ENCODE assay signal across 22 mouse cellular contexts in genomic region chr12:112451826-112452225, GRCm38 (mm10). TPM values are rescaled to one million over a fixed set of nuclear protein-coding genes. Genes with fewer than 3 reads are reported as not detected.
DNase-seq lines count a peak whose midpoint lies in the region; ATAC-seq and TF ChIP-seq lines count a peak whose summit lies in the region.
"Had no signal": no experiment of that assay in that cellular context is flagged by ENCODE, and none has a peak within 500 bp of the region (broad histone marks: within the 10 kb centered on the region; RNA-seq: fewer than 3 reads in every experiment).

No protein-coding gene starts in this region.

- H3K9me3 ChIP-seq in hindbrain, embryonic 14.5 days (ENCODE audit: control insufficient read depth, low read length) = peaks cover 5% of the 10 kb centered on the region; the same call in 1 of the 2 replicates
- H3K9me3 ChIP-seq in hindbrain, embryonic 10.5 days = peaks cover 6% of the 10 kb centered on the region
- no peaks in the 10 kb centered on the region for H3K9me3 ChIP-seq in midbrain, embryonic 15.5 days
- no peaks in the 10 kb centered on the region for H3K9me3 ChIP-seq in midbrain, embryonic 11.5 days (ENCODE audit: control insufficient read depth, low read length)
- no peaks in the 10 kb centered on the region for H3K9me3 ChIP-seq in midbrain, postnatal 0 days (ENCODE audit: low read length)
- H3K9me3 ChIP-seq: embryonic facial prominence, embryonic 12.5 days had no signal

- no peak overlapping the region for H3K4me3 ChIP-seq in hindbrain, embryonic 14.5 days (replicated peaks; ENCODE audit: low read length)
- H3K4me3 ChIP-seq in hindbrain, embryonic 10.5 days = no peak overlapping the region
- no peak overlapping the region for H3K4me3 ChIP-seq in midbrain, embryonic 15.5 days
- H3K4me3 ChIP-seq in midbrain, embryonic 11.5 days (ENCODE audit: low read depth, low read length) = no peak overlapping the region
- H3K4me3 ChIP-seq in midbrain, postnatal 0 days (ENCODE audit: low read depth, low read length) = no peak overlapping the region
- H3K4me3 ChIP-seq: embryonic facial prominence, embryonic 10.5 days; embryonic facial prominence, embryonic 12.5 days; forebrain, embryonic 13.5 days had no signal

- no peak for ATAC-seq in hindbrain, embryonic 14.5 days (ENCODE audit: low FRiP score)
- ATAC-seq in midbrain, embryonic 15.5 days (replicated peaks) = peak; percentile 41; the same call in 1 of the 2 replicates
- ATAC-seq in midbrain, embryonic 11.5 days (ENCODE audit: low FRiP score) = no peak
- no peak for ATAC-seq in midbrain, postnatal 0 days (ENCODE audit: low FRiP score)

- DNase-seq in hindbrain, embryonic 14.5 days (ENCODE audit: low spot score) = no peak
- DNase-seq in hindbrain, embryonic 10.5 days (ENCODE audit: low spot score) = no peak
- DNase-seq in midbrain, embryonic 11.5 days (ENCODE audit: low spot score, missing footprints) = no peak
- DNase-seq in brain, embryonic 14.5 days (ENCODE audit: low read depth) = peak; percentile 53
- DNase-seq in midbrain, postnatal 0 days (ENCODE audit: low spot score) = no peak
- no peak for DNase-seq in right cerebral cortex, postnatal 25 days
- DNase-seq: adrenal gland, adult 2 months; adrenal gland, postnatal 10 days; adrenal gland, postnatal 25 days; cerebellum, adult 11-12 months; cerebellum, adult 2 months; cerebellum, adult 9-10 months; cerebellum, postnatal 10 days; cerebellum, postnatal 25 days had no signal

- H3K36me3 ChIP-seq in hindbrain, embryonic 14.5 days (replicated peaks; ENCODE audit: control insufficient read depth, insufficient read depth) = no peaks in the 10 kb centered on the region
- H3K36me3 ChIP-seq in hindbrain, embryonic 10.5 days = no peaks in the 10 kb centered on the region
- H3K36me3 ChIP-seq in midbrain, embryonic 15.5 days (replicated peaks) = no peaks in the 10 kb centered on the region
- H3K36me3 ChIP-seq in midbrain, embryonic 11.5 days (ENCODE audit: control insufficient read depth, insufficient read depth, low read length) = no peaks in the 10 kb centered on the region
- no peaks in the 10 kb centered on the region for H3K36me3 ChIP-seq in midbrain, postnatal 0 days (ENCODE audit: insufficient read depth, low read length)
- H3K36me3 ChIP-seq: embryonic facial prominence, embryonic 10.5 days; embryonic facial prominence, embryonic 12.5 days had no signal

- H3K9ac ChIP-seq in hindbrain, embryonic 14.5 days = no peak overlapping the region
- no peak overlapping the region for H3K9ac ChIP-seq in midbrain, embryonic 15.5 days
- H3K9ac ChIP-seq in midbrain, embryonic 11.5 days (ENCODE audit: low read length) = no peak overlapping the region
- H3K9ac ChIP-seq in midbrain, postnatal 0 days (replicated peaks; ENCODE audit: low read length, poor library complexity, severe bottlenecking) = no peak overlapping the region
- H3K9ac ChIP-seq: embryonic facial prominence, embryonic 12.5 days; forebrain, embryonic 13.5 days had no signal

- TF ChIP-seq POLR2A in brain, embryonic 14.5 days (IDR thresholded peaks at IDR 0.05; ENCODE audit: borderline replicate concordance, extremely low read depth, insufficient read depth, insufficient read length, poor library complexity, severe bottlenecking) = no peak

- no peak overlapping the region for H3K4me2 ChIP-seq in hindbrain, embryonic 14.5 days (replicated peaks)
- H3K4me2 ChIP-seq in midbrain, embryonic 15.5 days = no peak overlapping the region
- H3K4me2 ChIP-seq in midbrain, embryonic 11.5 days = no peak overlapping the region
- no peak overlapping the region for H3K4me2 ChIP-seq in midbrain, postnatal 0 days (ENCODE audit: low read depth, low read length, poor library complexity, severe bottlenecking)
- H3K4me2 ChIP-seq: embryonic facial prominence, embryonic 12.5 days; forebrain, embryonic 13.5 days had no signal

- TF ChIP-seq CTCF in brain, embryonic 14.5 days (IDR thresholded peaks at IDR 0.05; ENCODE audit: borderline replicate concordance, extremely low read depth, insufficient read depth, insufficient read length) = no peak
- peak; percentile 45 for TF ChIP-seq CTCF in midbrain, postnatal 0 days (IDR thresholded peaks at IDR 0.05)

- H3K27ac ChIP-seq in hindbrain, embryonic 14.5 days = 0 out of 2 replicates have a peak overlapping the region, but pooled peaks have one; percentile 11
- no peak overlapping the region for H3K27ac ChIP-seq in hindbrain, embryonic 10.5 days
- peak overlapping the region; percentile 44; the same call in 1 of the 2 replicates for H3K27ac ChIP-seq in midbrain, embryonic 15.5 days
- H3K27ac ChIP-seq in midbrain, embryonic 11.5 days (ENCODE audit: low read depth, low read length) = no peak overlapping the region
- H3K27ac ChIP-seq in midbrain, postnatal 0 days (ENCODE audit: low read depth, low read length) = no peak overlapping the region
- H3K27ac ChIP-seq: embryonic facial prominence, embryonic 10.5 days; embryonic facial prominence, embryonic 12.5 days; forebrain, embryonic 13.5 days had no signal

- 68% methylated on average over 9 of the region's 9 CpGs for WGBS in hindbrain, embryonic 14.5 days
- WGBS in hindbrain, embryonic 10.5 days = 89% methylated on average over 9 of the region's 9 CpGs
- 59% methylated on average over 9 of the region's 9 CpGs for WGBS in midbrain, embryonic 15.5 days
- WGBS in midbrain, embryonic 11.5 days = 92% methylated on average over 9 of the region's 9 CpGs
- WGBS in midbrain, postnatal 0 days = 50% methylated on average over 9 of the region's 9 CpGs

- H3K4me1 ChIP-seq in hindbrain, embryonic 14.5 days (replicated peaks; ENCODE audit: control insufficient read depth, insufficient read depth, low read length) = peaks cover 8% of the 10 kb centered on the region
- H3K4me1 ChIP-seq in hindbrain, embryonic 10.5 days (replicated peaks) = peaks cover 21% of the 10 kb centered on the region
- H3K4me1 ChIP-seq in midbrain, embryonic 15.5 days = peaks cover 23% of the 10 kb centered on the region
- H3K4me1 ChIP-seq in midbrain, embryonic 11.5 days (ENCODE audit: control insufficient read depth, insufficient read depth, low read length) = no peaks in the 10 kb centered on the region
- peaks cover 7% of the 10 kb centered on the region; the same call in 1 of the 2 replicates for H3K4me1 ChIP-seq in midbrain, postnatal 0 days (ENCODE audit: insufficient read depth, low read length)

- 0 out of 2 replicates have a peak, but pooled peaks cover 2% of the 10 kb centered on the region for H3K27me3 ChIP-seq in hindbrain, embryonic 14.5 days (ENCODE audit: control insufficient read depth, insufficient read depth, low read length)
- H3K27me3 ChIP-seq in hindbrain, embryonic 10.5 days (ENCODE audit: insufficient read depth, poor library complexity, severe bottlenecking) = peaks cover 14% of the 10 kb centered on the region
- H3K27me3 ChIP-seq in midbrain, embryonic 15.5 days (replicated peaks) = no peaks in the 10 kb centered on the region
- H3K27me3 ChIP-seq in midbrain, embryonic 11.5 days (ENCODE audit: control insufficient read depth, insufficient read depth, low read length) = no peaks in the 10 kb centered on the region
- H3K27me3 ChIP-seq in midbrain, postnatal 0 days (ENCODE audit: insufficient read depth, low read length) = no peaks in the 10 kb centered on the region
- H3K27me3 ChIP-seq: embryonic facial prominence, embryonic 12.5 days; forebrain, embryonic 13.5 days had no signal

RNA-seq across cellular contexts. Expression of gene A530016L24Rik, which starts 37.4 kb away (rescaled TPM):
- 0.18 and 0.19 TPM in 2 replicates for polyA plus RNA-seq in hindbrain, embryonic 14.5 days (2014; fragmentation: Nextera tagmentation; extraction: Ambion mirVana)
- not detected in 2 replicates for polyA plus RNA-seq in hindbrain, embryonic 10.5 days (2016; fragmentation: Nextera tagmentation; extraction: Ambion mirVana)
- 0.22 and 0.24 TPM in 2 replicates for polyA plus RNA-seq in midbrain, embryonic 15.5 days (2015; fragmentation: Nextera tagmentation; extraction: Ambion mirVana)
- polyA plus RNA-seq in midbrain, embryonic 11.5 days (2014; fragmentation: Nextera tagmentation; extraction: Ambion mirVana) = not detected in 2 replicates
- 0.04 and 0.11 TPM in 2 replicates for polyA plus RNA-seq in brain, embryonic 14.5 days (2012; rRNA removed)
- 0.05 TPM in 1 of 2 replicates, not detected in the other for total RNA-seq in midbrain, postnatal 0 days (2014; rRNA removed)
- polyA plus RNA-seq in midbrain, postnatal 0 days (2015; fragmentation: Nextera tagmentation; extraction: Ambion mirVana) = 0.05 TPM in 1 of 2 replicates, not detected in the other
- total RNA-seq: ES-E14, MEL had no signal
- polyA plus RNA-seq: cortical plate, adult 2 months; embryonic facial prominence, embryonic 10.5 days; embryonic facial prominence, embryonic 12.5 days; forebrain, embryonic 11.5 days; forebrain, embryonic 13.5 days had no signal

Comparison
In these comparisons a context has a peak if more than half of its experiments do, and no peak if none do; other contexts are left out.
1. H3K27ac ChIP-seq: peak in hindbrain, embryonic 14.5 days (single experiment) and midbrain, embryonic 15.5 days (single experiment); none in hindbrain, embryonic 10.5 days (single experiment), midbrain, embryonic 11.5 days (single experiment) and midbrain, postnatal 0 days (single experiment).